Mouse (Mus musculus): ENCODE results near the gene Ppfia1.

Ppfia1 gene

GRCm38 (mm10) chr7:144480314-144480713 is 73.2 kb downstream of the Ppfia1 start:
- DNase-seq: no peak

GRCm38 (mm10) chr7:144479569-144479968 is 74.0 kb downstream of the Ppfia1 start:
- DNase-seq: no peak

GRCm38 (mm10) chr7:144475741-144476140 is 77.8 kb downstream of the Ppfia1 start:
- DNase-seq: no peak

- DNase-seq: no peak
Measured at GRCm38 (mm10) chr7:144473486-144473885, 80.0 kb downstream of the Ppfia1 start.

GRCm38 (mm10) chr7:144471103-144471502 is 82.4 kb downstream of the Ppfia1 start:
- DNase-seq: no peak

GRCm38 (mm10) chr7:144470545-144471059 is 82.9 kb downstream of the Ppfia1 start, which contains the start of gene Cttn:
Gene Cttn (minus strand): TSS chr7:144471009.
- peak; percentile 95 for DNase-seq

- no peak for DNase-seq
Measured at GRCm38 (mm10) chr7:144469908-144470544, 83.5 kb downstream of the Ppfia1 start.

- peak; percentile 30 to 37 for DNase-seq
Measured at GRCm38 (mm10) chr7:144469181-144469641, 84.3 kb downstream of the Ppfia1 start.

GRCm38 (mm10) chr7:144468741-144469140 is 84.8 kb downstream of the Ppfia1 start:
- no peak for DNase-seq

GRCm38 (mm10) chr7:144462577-144462976 is 91.0 kb downstream of the Ppfia1 start:
- no peak for DNase-seq

- no peak for DNase-seq
Measured at GRCm38 (mm10) chr7:144461246-144461902, 92.2 kb downstream of the Ppfia1 start.

GRCm38 (mm10) chr7:144458881-144459280 is 94.6 kb downstream of the Ppfia1 start:
- DNase-seq: no peak

GRCm38 (mm10) chr7:144450661-144451060 is 102.9 kb downstream of the Ppfia1 start:
- peak; percentile 30 to 47 for DNase-seq

GRCm38 (mm10) chr7:144449637-144450570 is 103.6 kb downstream of the Ppfia1 start:
- peak; percentile 99 for DNase-seq

GRCm38 (mm10) chr7:144448186-144448585 is 105.3 kb downstream of the Ppfia1 start:
- no peak for DNase-seq

GRCm38 (mm10) chr7:144447146-144447545 is 106.4 kb downstream of the Ppfia1 start:
- DNase-seq: no peak

GRCm38 (mm10) chr7:144444788-144445187 is 108.7 kb downstream of the Ppfia1 start:
- DNase-seq: no peak

GRCm38 (mm10) chr7:144441976-144442375 is 111.6 kb downstream of the Ppfia1 start:
- DNase-seq: no peak

GRCm38 (mm10) chr7:144441466-144441865 is 112.1 kb downstream of the Ppfia1 start:
- DNase-seq: no peak

- DNase-seq: no peak
Measured at GRCm38 (mm10) chr7:144438811-144439210, 114.7 kb downstream of the Ppfia1 start.

- no peak for DNase-seq
Measured at GRCm38 (mm10) chr7:144432920-144433319, 120.6 kb downstream of the Ppfia1 start.

GRCm38 (mm10) chr7:144427460-144427859 is 126.1 kb downstream of the Ppfia1 start:
- DNase-seq: peak in 1 of 2 experiments; percentile 29
